Mouse (Mus musculus) midbrain, postnatal 0 days (tissue): ENCODE measurements around the gene Itpk1. TPM values are rescaled to one million over a fixed set of nuclear protein-coding genes. Genes with fewer than 3 reads are reported as not detected.

ENCODE experiments used
- ATAC-seq: fragments of 200-750 bp; cut with Nextera tagmentation; 2 replicates; pipeline ENCODE4 v1.8.0; 2017; ENCODE audit warnings: moderate number of reproducible peaks, mild to moderate bottlenecking, moderate TSS enrichment, moderate library complexity; ENCODE audit not compliant: low FRiP score
- DNase-seq: peaks from one replicate; pipeline ENCODE4 v3.0.0-alpha.2; 2015; ENCODE audit warnings: low spot score
- H3K27ac ChIP-seq: fragments of 300-500 bp; sonication (generic); 2 replicates; pipeline ENCODE4 v1.5.1; 2014; ENCODE audit warnings: low read depth, mild to moderate bottlenecking, low read length, mixed read lengths
- H3K27me3 ChIP-seq: fragments of 300-500 bp; sonication (generic); 2 replicates; pipeline ENCODE4 v1.6.1; 2014; ENCODE audit warnings: low read length, control low read depth, mixed read lengths; ENCODE audit not compliant: insufficient read depth
- H3K36me3 ChIP-seq: fragments of 300-500 bp; sonication (generic); 2 replicates; pipeline ENCODE4 v1.6.1; 2014; ENCODE audit warnings: low read length, control low read depth, mixed read lengths; ENCODE audit not compliant: insufficient read depth
- H3K4me1 ChIP-seq: fragments of 300-500 bp; sonication (generic); 2 replicates; pipeline ENCODE4 v1.6.1; 2014; ENCODE audit warnings: mild to moderate bottlenecking, control low read depth, antibody characterized with exemption, low read length, mixed read lengths; ENCODE audit not compliant: insufficient read depth
- H3K4me2 ChIP-seq: fragments of 300-500 bp; sonication (generic); 2 replicates; pipeline ENCODE4 v1.6.1; 2014; ENCODE audit warnings: low read depth, mild to moderate bottlenecking, low read length, mixed read lengths; ENCODE audit not compliant: poor library complexity, severe bottlenecking
- H3K4me3 ChIP-seq: fragments of 300-500 bp; sonication (generic); 2 replicates; pipeline ENCODE4 v1.5.1; 2014; ENCODE audit warnings: low read depth, mild to moderate bottlenecking, low read length, moderate library complexity
- H3K9ac ChIP-seq: fragments of 300-500 bp; sonication (generic); replicated peaks from 2 replicates; pipeline ENCODE4 v1.6.1; 2014; ENCODE audit warnings: mild to moderate bottlenecking, low read length, moderate library complexity, mixed read lengths; ENCODE audit not compliant: poor library complexity, severe bottlenecking
- H3K9me3 ChIP-seq: fragments of 300-500 bp; sonication (generic); 2 replicates; pipeline ENCODE4 v1.6.1; 2016; ENCODE audit warnings: low read length, control low read depth
- CTCF ChIP-seq: IDR thresholded peaks from 2 replicates; pipeline ENCODE4 v1.5.1; 2016; ENCODE audit warnings: antibody characterized with exemption, mild to moderate bottlenecking
- WGBS: fragments of 180-500 bp; shearing (Covaris S2); extraction: QIAGEN DNeasy Blood & Tissue Kit; methylation state at CpG from one replicate; pipeline ENCODE4 v1.1.7; 2014; 5-methylcytosine and 5-hydroxymethylcytosine counted together
- polyA plus RNA-seq: library from polyadenylated mRNA; unstranded; fragments of >200 nt; fragmentation: Nextera tagmentation; extraction: Ambion mirVana; gene quantifications from 2 replicates; pipeline ENCODE4 v1.2.1, GENCODE M21; 2015
- total RNA-seq: library from RNA; depleted of rRNA; stranded (reverse); fragments of >200 nt; gene quantifications from 2 replicates; pipeline ENCODE4 v1.2.3, GENCODE M21; 2014

Gene Itpk1
- total and polyA plus RNA-seq, 2 experiments from 2014 or later, result 39.0 to 66.6 TPM

GRCm38 (mm10) chr12:102683979-102684378 lies 20.8 kb downstream of the Itpk1 start:
- Histone ChIP-seq H3K4me3 (no peak overlapping the region), H3K27me3 (no peaks in the 10 kb centered on the region), H3K9ac (no peak overlapping the region), H3K4me2 (no peak overlapping the region), H3K9me3 (no peaks in the 10 kb centered on the region), H3K27ac (no peak overlapping the region), H3K4me1 (peaks cover 12% of the 10 kb centered on the region), H3K36me3 (peaks cover 2% of the 10 kb centered on the region; the same call in 1 of the 2 replicates)
- TF ChIP-seq CTCF, result no peak
- DNase-seq (peak; percentile 48), ATAC-seq (peak; percentile 38; the same call in 1 of the 2 replicates)
- WGBS, result 28% methylated on average over 5 of the region's 5 CpGs

GRCm38 (mm10) chr12:102683438-102683837 lies 21.3 kb downstream of the Itpk1 start:
- Histone ChIP-seq H3K9ac (no peak overlapping the region), H3K4me2 (no peak overlapping the region), H3K27ac (no peak overlapping the region), H3K36me3 (peaks cover 2% of the 10 kb centered on the region; the same call in 1 of the 2 replicates), H3K27me3 (no peaks in the 10 kb centered on the region), H3K4me1 (peaks cover 18% of the 10 kb centered on the region), H3K4me3 (no peak overlapping the region), H3K9me3 (no peaks in the 10 kb centered on the region)
- WGBS, result 62% methylated on average over 6 of the region's 6 CpGs
- DNase-seq (no peak), ATAC-seq (no peak)
- no peak for TF ChIP-seq CTCF

- WGBS, result 82% methylated on average over 7 of the region's 7 CpGs
- no peak for DNase-seq
- peaks cover 18% of the 10 kb centered on the region for H3K4me1 ChIP-seq
- no peak for TF ChIP-seq CTCF
- no peaks in the 10 kb centered on the region for H3K9me3 ChIP-seq
- H3K9ac ChIP-seq, result no peak overlapping the region
- H3K27ac ChIP-seq, result no peak overlapping the region
- H3K27me3 ChIP-seq, result no peaks in the 10 kb centered on the region
- H3K36me3 ChIP-seq, result peaks cover 2% of the 10 kb centered on the region; the same call in 1 of the 2 replicates
- ATAC-seq, result no peak
- no peak overlapping the region for H3K4me2 ChIP-seq
- H3K4me3 ChIP-seq, result no peak overlapping the region
These were observed 21.9 kb downstream of the Itpk1 start for GRCm38 (mm10) chr12:102682722-102683299.

GRCm38 (mm10) chr12:102682085-102682484 lies 22.6 kb downstream of the Itpk1 start:
- Histone ChIP-seq H3K9me3 (no peaks in the 10 kb centered on the region), H3K27me3 (no peaks in the 10 kb centered on the region), H3K27ac (no peak overlapping the region), H3K4me1 (peaks cover 20% of the 10 kb centered on the region), H3K4me3 (no peak overlapping the region), H3K4me2 (no peak overlapping the region), H3K9ac (no peak overlapping the region), H3K36me3 (peaks cover 2% of the 10 kb centered on the region; the same call in 1 of the 2 replicates)
- ATAC-seq (no peak), DNase-seq (no peak)
- WGBS, result 88% methylated on average over 5 of the region's 5 CpGs
- TF ChIP-seq CTCF, result no peak

- H3K4me1 ChIP-seq, result peaks cover 21% of the 10 kb centered on the region
- H3K9me3 ChIP-seq, result no peaks in the 10 kb centered on the region
- no peak for DNase-seq
- no peak for ATAC-seq
- WGBS, result 77% methylated on average over 7 of the region's 7 CpGs
- H3K27ac ChIP-seq, result no peak overlapping the region
- no peak overlapping the region for H3K4me3 ChIP-seq
- TF ChIP-seq CTCF, result peak; percentile 14; the same call in 1 of the 2 replicates
- H3K27me3 ChIP-seq, result no peaks in the 10 kb centered on the region
- H3K36me3 ChIP-seq, result peaks cover 2% of the 10 kb centered on the region; the same call in 1 of the 2 replicates
- no peak overlapping the region for H3K9ac ChIP-seq
- no peak overlapping the region for H3K4me2 ChIP-seq
These were observed 23.1 kb downstream of the Itpk1 start for GRCm38 (mm10) chr12:102681590-102681989.

- H3K4me1 ChIP-seq, result peaks cover 11% of the 10 kb centered on the region; the same call in 1 of the 2 replicates
- ATAC-seq (no peak), DNase-seq (no peak)
- no peak overlapping the region for H3K4me2 ChIP-seq
- H3K9me3 ChIP-seq, result no peaks in the 10 kb centered on the region
- no peaks in the 10 kb centered on the region for H3K27me3 ChIP-seq
- H3K27ac ChIP-seq, result no peak overlapping the region
- no peak overlapping the region for H3K4me3 ChIP-seq
- 25% methylated on average over 6 of the region's 6 CpGs for WGBS
- no peak overlapping the region for H3K9ac ChIP-seq
- peaks cover 5% of the 10 kb centered on the region; the same call in 1 of the 2 replicates for H3K36me3 ChIP-seq
- no peak for TF ChIP-seq CTCF
These were observed 25.9 kb downstream of the Itpk1 start for GRCm38 (mm10) chr12:102678820-102679219.
